Mouse (Mus musculus): ENCODE results near the gene 9930104L06Rik.

DNA sequence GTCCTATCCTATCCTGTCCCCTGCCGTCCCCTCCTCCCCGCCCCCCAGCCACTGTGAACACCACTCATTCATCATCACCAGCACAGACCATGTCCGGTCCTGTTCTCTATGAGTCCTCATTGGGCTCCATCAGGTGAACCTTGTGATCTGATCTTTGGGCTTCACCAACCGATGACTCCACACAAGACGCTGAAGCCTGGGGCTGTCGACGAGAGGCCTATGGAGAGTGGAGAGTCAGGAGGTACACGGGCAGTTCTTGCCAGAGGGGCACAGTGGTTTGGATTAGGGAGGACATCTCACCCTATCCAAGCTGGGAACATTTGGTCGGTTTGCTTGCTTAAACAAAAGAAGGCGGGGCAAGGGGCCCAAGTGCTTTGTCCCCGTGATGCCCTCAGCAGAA is 33.3 kb downstream of the 9930104L06Rik start:
- no peak for TF ChIP-seq POLR2A (IDR thresholded peaks at IDR 0.05; ENCODE audit: low read depth, low read length)
- TF ChIP-seq CTCF (IDR thresholded peaks at IDR 0.05; ENCODE audit: extremely low read depth, insufficient read length, insufficient replicate concordance, low read depth, low read length), result no peak
